Mouse (Mus musculus) ES-E14 (cell line): Measurements from ENCODE around the gene Aldh1l1. TPM values are rescaled to one million over a fixed set of nuclear protein-coding genes. Genes with fewer than 3 reads are reported as not detected.

Source experiments
- DNase-seq: peaks from one replicate; pipeline ENCODE4 v3.0.0-alpha.2; 2013; ENCODE audit warnings: low read depth, low spot score
- H3K27ac ChIP-seq: 2 replicates; pipeline ENCODE4 v1.5.1; 2012; ENCODE audit warnings: low read depth, mild to moderate bottlenecking, low read length, moderate library complexity, mixed read lengths; ENCODE audit not compliant: poor library complexity, insufficient read depth, severe bottlenecking
- H3K36me3 ChIP-seq: 2 replicates; pipeline ENCODE4 v1.6.1; 2012; ENCODE audit warnings: mild to moderate bottlenecking, low read length, moderate library complexity, mixed read lengths; ENCODE audit not compliant: control insufficient read depth, poor library complexity, insufficient read depth, severe bottlenecking
- H3K4me1 ChIP-seq, 2 experiments: fragments of 150-350 bp in 1 of 2; sonication (generic) in 1 of 2; 2 replicates each; pipeline ENCODE4 v1.6.1; 2012; ENCODE audit warnings: low read length in 2 of 2, mild to moderate bottlenecking in 1 of 2, mixed read lengths in 1 of 2; ENCODE audit not compliant: control insufficient read depth in 2 of 2, insufficient read depth in 2 of 2, poor library complexity in 1 of 2
- H3K4me3 ChIP-seq, 2 experiments: fragments of 150-350 bp in 1 of 2; sonication (generic) in 1 of 2; 2 replicates each; pipeline ENCODE4 v1.5.1; 2012; ENCODE audit warnings: low read length in 2 of 2, low read depth in 1 of 2, mild to moderate bottlenecking in 1 of 2, mixed read lengths in 1 of 2; ENCODE audit not compliant: insufficient read depth in 1 of 2, poor library complexity in 1 of 2, severe bottlenecking in 1 of 2
- H3K9ac ChIP-seq: 2 replicates; pipeline ENCODE4 v1.6.1; 2012; ENCODE audit warnings: low read depth, mild to moderate bottlenecking, low read length, mixed read lengths; ENCODE audit not compliant: poor library complexity, insufficient read depth, severe bottlenecking
- H3K9me3 ChIP-seq: fragments of 150-350 bp; sonication (generic); 2 replicates; pipeline ENCODE4 v1.6.1; 2012; ENCODE audit warnings: low read depth, mild to moderate bottlenecking, low read length; ENCODE audit not compliant: control insufficient read depth, insufficient read depth
- CHD2 ChIP-seq: IDR thresholded peaks from 2 replicates; pipeline ENCODE4 v1.6.1; 2014; ENCODE audit warnings: mild to moderate bottlenecking, low read depth, low read length, inconsistent platforms
- HCFC1 ChIP-seq: IDR thresholded peaks from 2 replicates; pipeline ENCODE4 v1.6.1; 2012; ENCODE audit warnings: low read length, inconsistent platforms, borderline replicate concordance; ENCODE audit not compliant: insufficient read depth
- MAFK ChIP-seq: IDR thresholded peaks from 2 replicates; pipeline ENCODE4 v1.6.1; 2014; ENCODE audit warnings: mild to moderate bottlenecking, low read depth, low read length, inconsistent platforms; ENCODE audit not compliant: insufficient read depth
- ZC3H11A ChIP-seq: IDR thresholded peaks from 2 replicates; pipeline ENCODE4 v1.6.1; 2012; ENCODE audit warnings: low read depth, mild to moderate bottlenecking, inconsistent platforms, low read length, borderline replicate concordance
- ZNF384 ChIP-seq: IDR thresholded peaks from 2 replicates; pipeline ENCODE4 v1.6.1; 2012; ENCODE audit warnings: low read depth, low read length, inconsistent platforms
- in situ Hi-C, 2 experiments: fragments of 600-800 bp; cut with MboI; formaldehyde crosslinking; loops; one replicate each; pipeline ENCODE4 v1.15.1; 2025; ENCODE audit warnings: low sequenced_read_pairs in 2 of 2, inconsistent platforms in 1 of 2; ENCODE audit not compliant: unreplicated experiment in 2 of 2
- total RNA-seq: library from RNA; depleted of rRNA; stranded (reverse); fragments of 300-350 nt; gene quantifications from 2 replicates; pipeline ENCODE4 v1.2.3, GENCODE M21; 2012

The Aldh1l1 gene
- total RNA-seq, 1 experiment: 3.9 TPM

DNA sequence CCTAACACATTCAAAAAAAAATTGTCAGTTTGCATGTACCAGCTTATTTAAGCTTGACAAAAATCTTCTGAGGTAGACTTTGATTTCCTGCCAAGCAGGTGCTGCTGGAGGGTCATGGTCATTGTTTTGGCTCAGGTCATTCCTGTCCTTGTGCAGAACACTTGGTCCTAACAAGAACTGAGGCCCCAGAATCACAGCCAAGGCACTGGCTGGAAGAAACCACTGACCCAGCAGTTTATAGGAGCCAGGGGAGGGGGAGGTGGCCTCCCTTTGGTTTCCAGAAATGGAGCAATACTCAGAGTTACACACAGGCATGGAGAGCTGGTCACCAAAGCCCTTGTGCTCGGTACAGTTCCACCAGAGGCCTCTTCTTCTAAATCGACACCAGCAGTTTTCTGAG, 96.1 kb downstream of the Aldh1l1 start:
- in situ Hi-C loops: no loop called here
- H3K36me3 ChIP-seq: no peaks in the 10 kb centered on the region
- no peak overlapping the region for H3K9ac ChIP-seq
- DNase-seq: no peak
- no peaks in the 10 kb centered on the region for H3K9me3 ChIP-seq
- H3K4me3 ChIP-seq: no peak overlapping the region
- H3K4me1 ChIP-seq: no peaks in the 10 kb centered on the region
- H3K27ac ChIP-seq: no peak overlapping the region
- no peak for TF ChIP-seq HCFC1
- TF ChIP-seq ZNF384: no peak
- no peak for TF ChIP-seq MAFK
- no peak for TF ChIP-seq CHD2
- TF ChIP-seq ZC3H11A: no peak

GRCm38 (mm10) chr6:90588113-90588512, 101.9 kb downstream of the Aldh1l1 start:
- H3K9ac ChIP-seq: no peak overlapping the region
- no peak overlapping the region for H3K27ac ChIP-seq
- H3K36me3 ChIP-seq: no peaks in the 10 kb centered on the region
- in situ Hi-C loops: no loop called here
- H3K9me3 ChIP-seq: no peaks in the 10 kb centered on the region
- TF ChIP-seq HCFC1 (no peak), ZC3H11A (no peak), MAFK (no peak), CHD2 (no peak), ZNF384 (no peak)
- no peak overlapping the region for H3K4me3 ChIP-seq
- no peaks in the 10 kb centered on the region for H3K4me1 ChIP-seq
- no peak for DNase-seq

- in situ Hi-C loops: no loop called here
- Histone ChIP-seq H3K9ac (no peak overlapping the region), H3K27ac (no peak overlapping the region), H3K9me3 (no peaks in the 10 kb centered on the region), H3K36me3 (no peaks in the 10 kb centered on the region), H3K4me1 (no peaks in the 10 kb centered on the region), H3K4me3 (no peak overlapping the region)
- no peak for TF ChIP-seq CHD2
- TF ChIP-seq ZC3H11A: no peak
- TF ChIP-seq MAFK: no peak
- TF ChIP-seq HCFC1: no peak
- no peak for TF ChIP-seq ZNF384
- no peak for DNase-seq
Observed at GRCm38 (mm10) chr6:90590707-90591106, 104.5 kb downstream of the Aldh1l1 start.

GRCm38 (mm10) chr6:90594972-90595371, 108.7 kb downstream of the Aldh1l1 start:
- no peak for TF ChIP-seq HCFC1
- no peak for TF ChIP-seq ZNF384
- no peak for TF ChIP-seq ZC3H11A
- TF ChIP-seq MAFK: no peak
- TF ChIP-seq CHD2: no peak
- no peak overlapping the region for H3K4me3 ChIP-seq
- in situ Hi-C loops: no loop called here
- DNase-seq: no peak
- H3K27ac ChIP-seq: no peak overlapping the region
- no peaks in the 10 kb centered on the region for H3K36me3 ChIP-seq
- no peaks in the 10 kb centered on the region for H3K9me3 ChIP-seq
- no peak overlapping the region for H3K9ac ChIP-seq
- no peaks in the 10 kb centered on the region for H3K4me1 ChIP-seq

GRCm38 (mm10) chr6:90597060-90597459, 110.8 kb downstream of the Aldh1l1 start:
- TF ChIP-seq ZC3H11A (no peak), CHD2 (no peak), ZNF384 (no peak), HCFC1 (no peak), MAFK (no peak)
- no peaks in the 10 kb centered on the region for H3K36me3 ChIP-seq
- H3K4me3 ChIP-seq: no peak overlapping the region
- DNase-seq: no peak
- H3K9ac ChIP-seq: no peak overlapping the region
- H3K9me3 ChIP-seq: no peaks in the 10 kb centered on the region
- in situ Hi-C loops: no loop called here
- H3K27ac ChIP-seq: no peak overlapping the region
- no peaks in the 10 kb centered on the region for H3K4me1 ChIP-seq
